Mouse (Mus musculus) olfactory bulb, adult 2 months (tissue): ENCODE results near the gene Gm27029. TPM values are rescaled to one million over a fixed set of nuclear protein-coding genes. Genes with fewer than 3 reads are reported as not detected.
A peak's percentile ranks its signal among the peaks of the same experiment; 100 is the strongest.
"Not testable (repeated sequence)": the region's sequence is repeated elsewhere in the genome, so short reads cannot be mapped to it uniquely, and the experiment has no call there.

Experiments
- H3K27ac ChIP-seq: fragments of 200-500 bp; 2 replicates; pipeline ENCODE4 v1.5.1; 2012; ENCODE audit warnings: low read depth, low read length; ENCODE audit not compliant: insufficient read depth
- H3K4me1 ChIP-seq: fragments of 200-500 bp; 2 replicates; pipeline ENCODE4 v1.6.1; 2012; ENCODE audit warnings: low read length; ENCODE audit not compliant: control insufficient read depth, insufficient read depth
- H3K4me3 ChIP-seq: fragments of 200-500 bp; 2 replicates; pipeline ENCODE4 v1.5.1; 2012; ENCODE audit warnings: mild to moderate bottlenecking, low read depth, low read length, moderate library complexity; ENCODE audit not compliant: insufficient read depth
- CTCF ChIP-seq: fragments of 200-500 bp; IDR thresholded peaks from 2 replicates; pipeline ENCODE4 v1.5.1; 2012; ENCODE audit warnings: low read depth, mild to moderate bottlenecking, low read length, moderate library complexity; ENCODE audit not compliant: insufficient read depth
- POLR2A ChIP-seq: fragments of 200-500 bp; IDR thresholded peaks from 2 replicates; pipeline ENCODE4 v1.6.1; 2012; ENCODE audit warnings: mild to moderate bottlenecking, low read depth, low read length, moderate library complexity; ENCODE audit not compliant: insufficient read depth
- WGBS: fragments of 180-500 bp; shearing (Covaris S2); methylation state at CpG from one replicate; pipeline ENCODE4 v1.1.7; 2018; 5-methylcytosine and 5-hydroxymethylcytosine counted together
- polyA plus RNA-seq: library from polyadenylated mRNA; stranded (reverse); fragments of >200 nt; gene quantifications from 2 replicates; pipeline ENCODE4 v1.2.4, GENCODE M21; 2012; ENCODE audit warnings: low replicate concordance; ENCODE audit not compliant: missing spikeins, insufficient read depth, insufficient read length

The Gm27029 gene
- polyA plus RNA-seq, 1 experiment, result not detected

- peak; percentile 81 for TF ChIP-seq POLR2A
- no peak for TF ChIP-seq CTCF
- WGBS, result under 1% methylated on average over 45 of the region's 45 CpGs
- peak within 1 kb of the TSS; percentile 96 for H3K4me3 ChIP-seq
Observed at GRCm38 (mm10) chr11:101417101-101417855, 7.3 kb downstream of the Gm27029 start, which contains the start of gene Aarsd1. Aarsd1 (minus strand) TSS chr11:101417615.

DNA sequence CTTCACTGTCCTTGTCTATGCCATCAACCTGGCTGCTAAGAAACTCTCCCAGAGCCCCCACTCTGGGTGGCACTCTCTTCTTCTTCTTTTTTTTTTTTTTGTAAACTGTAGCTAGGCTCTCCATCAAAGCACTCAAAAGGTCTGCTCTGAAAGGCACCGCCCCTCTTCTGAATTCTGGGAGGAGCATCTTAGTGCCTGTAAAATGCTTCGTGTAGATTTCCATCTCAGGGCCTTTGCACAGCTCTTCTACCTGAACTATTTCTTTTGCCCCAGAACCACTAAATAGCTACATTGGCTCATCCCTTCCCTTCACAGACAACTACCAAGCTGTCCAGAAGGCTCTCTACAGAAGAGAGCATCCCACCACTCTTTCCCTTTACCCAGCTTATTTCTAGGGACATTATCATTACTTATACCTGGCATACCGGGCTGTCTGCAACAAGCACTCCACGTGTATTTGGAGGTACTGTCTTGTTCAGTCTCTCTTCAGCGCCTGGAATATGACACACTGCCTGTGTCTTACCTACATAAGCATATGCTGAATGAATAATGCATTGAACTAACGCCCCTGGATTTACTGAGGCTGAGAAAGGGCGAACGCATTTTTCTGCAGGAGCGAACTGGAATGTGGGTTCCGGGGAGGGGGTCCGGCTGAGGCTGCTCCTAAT lies 8.0 kb downstream of the Gm27029 start:
- no peak overlapping the region for H3K27ac ChIP-seq
- WGBS, result 1% methylated on average over 11 of the region's 11 CpGs
- H3K4me1 ChIP-seq, result no peaks in the 10 kb centered on the region
- TF ChIP-seq CTCF (no peak), POLR2A (no peak)
- peak overlapping the region; percentile 96 for H3K4me3 ChIP-seq

More at GRCm38 (mm10) chr11:101417101-101417855, 7.3 kb downstream of the Gm27029 start, which contains the start of gene Aarsd1:
- no peaks in the 10 kb centered on the region for H3K4me1 ChIP-seq
- 0 out of 2 replicates have a peak within 1 kb of the TSS, but pooled peaks have one; percentile 10 for H3K27ac ChIP-seq

GRCm38 (mm10) chr11:101415306-101415705 lies 9.3 kb downstream of the Gm27029 start:
- Histone ChIP-seq H3K4me3 (no peak overlapping the region), H3K27ac (no peak overlapping the region), H3K4me1 (no peaks in the 10 kb centered on the region)
- 91% methylated on average over 2 of the region's 2 CpGs for WGBS
- TF ChIP-seq CTCF, result no peak
- no peak for TF ChIP-seq POLR2A

- peak; percentile 75 for TF ChIP-seq CTCF
- no peak for TF ChIP-seq POLR2A
- WGBS, result 3% methylated on average over 8 of the region's 8 CpGs
- H3K4me1 ChIP-seq, result no peaks in the 10 kb centered on the region
- H3K4me3 ChIP-seq, result no peak overlapping the region
- no peak overlapping the region for H3K27ac ChIP-seq
Observed at GRCm38 (mm10) chr11:101395110-101395509, 29.5 kb downstream of the Gm27029 start.

DNA sequence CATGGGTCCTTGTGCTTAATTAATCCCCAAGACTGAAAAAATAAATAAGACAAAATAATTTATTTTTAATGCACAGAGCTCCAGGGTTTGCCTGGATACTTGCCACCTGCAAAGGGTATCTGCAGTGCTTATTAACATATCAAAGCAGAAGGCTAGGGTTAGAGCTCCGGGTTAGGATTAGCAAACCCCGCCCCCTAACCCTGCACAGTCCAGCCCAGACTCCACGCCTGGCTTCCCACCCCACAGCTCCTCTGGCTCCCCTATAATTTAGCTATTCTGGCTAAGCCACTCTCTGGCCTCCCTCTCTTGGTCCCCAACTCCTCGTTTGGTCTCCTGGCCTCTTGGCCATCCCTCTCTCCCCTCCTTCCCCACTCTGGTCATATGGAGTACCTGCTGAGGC lies 42.8 kb downstream of the Gm27029 start:
- WGBS, result 6% methylated on average over 4 of the region's 4 CpGs
- TF ChIP-seq POLR2A (no peak), CTCF (no peak)
- no peak overlapping the region for H3K27ac ChIP-seq
- H3K4me3 ChIP-seq, result no peak overlapping the region
- no peaks in the 10 kb centered on the region for H3K4me1 ChIP-seq

DNA sequence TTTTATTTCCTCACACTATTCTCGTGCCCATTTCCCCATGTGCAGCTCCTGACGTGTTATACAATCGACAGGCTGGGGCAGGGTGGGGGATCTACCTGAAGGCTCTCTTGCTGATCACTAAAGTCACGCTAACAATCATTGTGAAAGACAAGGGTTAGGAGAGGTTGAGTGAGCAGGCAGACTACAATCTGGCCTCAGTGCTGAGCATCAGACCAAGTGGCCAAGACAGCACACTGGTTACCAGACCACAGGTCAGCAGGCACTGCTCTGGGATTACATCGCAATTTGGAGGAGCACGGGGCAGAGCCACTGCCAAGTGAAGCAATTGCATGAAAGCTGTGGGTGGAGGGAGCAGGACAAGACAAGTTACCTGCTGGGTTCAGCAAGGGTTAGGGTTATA lies 45.7 kb downstream of the Gm27029 start:
- H3K4me1 ChIP-seq, result no peaks in the 10 kb centered on the region
- WGBS, result 84% methylated on average over 6 of the region's 6 CpGs
- H3K27ac ChIP-seq, result no peak overlapping the region
- no peak overlapping the region for H3K4me3 ChIP-seq
- no peak for TF ChIP-seq CTCF
- TF ChIP-seq POLR2A, result no peak

- WGBS, result 92% methylated on average over 8 of the region's 8 CpGs
- H3K4me3 ChIP-seq, H3K27ac ChIP-seq: not testable (repeated sequence)
Observed at GRCm38 (mm10) chr11:101378196-101378595, 46.4 kb downstream of the Gm27029 start.

DNA sequence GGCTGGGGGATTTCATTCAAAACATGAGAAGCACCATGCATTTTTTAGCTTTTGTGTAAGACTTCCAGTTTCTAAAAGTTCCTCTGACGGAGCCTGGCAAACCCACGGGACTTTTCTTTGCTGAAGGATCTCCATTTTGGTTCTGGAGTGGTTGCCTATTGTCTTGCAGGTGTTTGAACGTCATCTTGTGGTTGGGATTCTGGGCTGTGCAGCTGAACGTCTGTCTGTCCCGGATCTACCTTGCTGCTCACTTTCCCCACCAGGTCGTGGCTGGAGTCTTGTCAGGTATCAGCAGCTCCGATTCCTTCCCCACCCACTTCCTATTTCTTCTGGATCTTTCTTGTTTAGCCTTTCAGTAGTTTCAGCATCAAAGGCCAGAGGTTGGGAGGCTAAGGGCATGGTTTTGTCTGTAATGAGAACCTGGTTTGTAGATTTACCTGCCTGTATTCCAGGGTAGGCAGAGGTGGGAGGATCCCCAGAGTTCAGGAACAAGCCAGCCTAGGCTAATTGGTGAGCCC lies 50.1 kb downstream of the Gm27029 start:
- H3K27ac ChIP-seq, result no peak overlapping the region
- H3K4me3 ChIP-seq, result no peak overlapping the region
- TF ChIP-seq CTCF (no peak), POLR2A (no peak)
- WGBS, result 55% methylated on average over 7 of the region's 7 CpGs
- no peaks in the 10 kb centered on the region for H3K4me1 ChIP-seq

More at GRCm38 (mm10) chr11:101378196-101378595, 46.4 kb downstream of the Gm27029 start:
- H3K4me1 ChIP-seq, result not testable (repeated sequence)

- WGBS, result 74% methylated on average over 5 of the region's 5 CpGs
- no peak overlapping the region for H3K27ac ChIP-seq
- TF ChIP-seq CTCF (no peak), POLR2A (no peak)
Observed at GRCm38 (mm10) chr11:101370141-101370540, 54.5 kb downstream of the Gm27029 start.

More at GRCm38 (mm10) chr11:101370141-101370540, 54.5 kb downstream of the Gm27029 start:
- no peak overlapping the region for H3K4me3 ChIP-seq
- no peaks in the 10 kb centered on the region for H3K4me1 ChIP-seq
